ENCODE assay signal across 10 mouse cellular contexts in the genomic region with DNA sequence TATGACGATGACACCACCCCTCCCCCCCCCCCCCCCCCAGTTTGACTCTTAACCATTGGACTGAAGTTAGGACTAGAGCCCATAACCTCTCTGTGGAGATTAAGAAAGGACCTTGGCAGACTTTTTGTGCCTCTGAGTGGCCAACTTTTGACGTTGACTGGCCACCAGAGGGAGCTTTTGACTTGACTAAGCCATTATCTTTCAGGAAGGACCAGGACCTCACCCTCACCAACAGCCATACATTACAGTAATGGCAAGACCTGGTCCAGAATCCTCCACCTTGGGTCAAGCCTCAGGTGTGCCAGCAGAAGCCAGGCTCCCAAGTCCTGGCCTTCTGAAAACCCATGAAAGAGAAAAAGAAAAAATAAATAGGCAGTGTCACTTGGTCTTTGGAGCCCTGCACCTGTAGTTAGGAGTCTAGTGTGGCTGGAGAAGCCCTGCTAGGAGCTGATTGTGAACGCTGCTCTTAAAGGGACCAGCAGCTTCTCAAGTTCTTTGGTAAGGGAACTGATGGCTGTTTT.
A peak's percentile ranks its signal among the peaks of the same experiment; 100 is the strongest.
DNase-seq lines count a peak whose midpoint lies in the region; ATAC-seq and TF ChIP-seq lines count a peak whose summit lies in the region.
"Had no signal": no experiment of that assay in that cellular context is flagged by ENCODE, and none has a peak within 500 bp of the region (broad histone marks: within the 10 kb centered on the region; RNA-seq: fewer than 3 reads in every experiment).

No protein-coding gene starts in this region.

- intact Hi-C loops in heart, postnatal 10 days (cut with DNase I), result loop anchor here (1.0 kb wide), 1 partner anchor 376 kb away; no protein-coding TSS in a partner anchor

- no peak for TF ChIP-seq EP300 in lung, postnatal 0 days (IDR thresholded peaks at IDR 0.05)

- H3K4me2 ChIP-seq in forebrain, embryonic 14.5 days (ENCODE audit: low read length), result no peak overlapping the region
- no peak overlapping the region for H3K4me2 ChIP-seq in forebrain, embryonic 15.5 days (replicated peaks)
- no peak overlapping the region for H3K4me2 ChIP-seq in lung, postnatal 0 days (replicated peaks; ENCODE audit: low read depth, low read length)
- H3K4me2 ChIP-seq: lung, embryonic 15.5 days had no signal

- H3K9ac ChIP-seq in forebrain, embryonic 14.5 days (ENCODE audit: low read length), result no peak overlapping the region
- no peak overlapping the region for H3K9ac ChIP-seq in forebrain, embryonic 15.5 days (replicated peaks)
- H3K9ac ChIP-seq in lung, postnatal 0 days (replicated peaks; ENCODE audit: low read depth), result no peak overlapping the region
- H3K9ac ChIP-seq: lung, embryonic 15.5 days had no signal

- peak; percentile 41 for DNase-seq in forebrain, embryonic 14.5 days (ENCODE audit: low spot score)
- DNase-seq in 416B (ENCODE audit: low read depth), result peak; percentile 46
- DNase-seq in adrenal gland, postnatal 25 days, result peak; percentile 35
- peak; percentile 55 to 67 for DNase-seq in heart, postnatal 10 days
- DNase-seq in lung, postnatal 0 days (ENCODE audit: low spot score), result peak; percentile 38
- no peak for DNase-seq in Muller cell, postnatal 12 days (ENCODE audit: inconsistent ontology term)
- DNase-seq in cerebellum, postnatal 4 days (ENCODE audit: low spot score in 2 of 2), result no peak

- H3K36me3 ChIP-seq in forebrain, embryonic 14.5 days (ENCODE audit: control insufficient read depth, insufficient read depth, low read length), result no peaks in the 10 kb centered on the region
- no peaks in the 10 kb centered on the region for H3K36me3 ChIP-seq in forebrain, embryonic 15.5 days
- no peaks in the 10 kb centered on the region for H3K36me3 ChIP-seq in lung, postnatal 0 days (ENCODE audit: insufficient read depth, low read length)
- H3K36me3 ChIP-seq: G1E; lung, embryonic 15.5 days had no signal

- H3K4me3 ChIP-seq in forebrain, embryonic 14.5 days (ENCODE audit: low read depth, low read length), result no peak overlapping the region
- H3K4me3 ChIP-seq in forebrain, embryonic 15.5 days, result no peak overlapping the region
- no peak overlapping the region for H3K4me3 ChIP-seq in lung, postnatal 0 days (ENCODE audit: low read depth, low read length)
- H3K4me3 ChIP-seq: lung, embryonic 15.5 days had no signal

- TF ChIP-seq CTCF in lung, postnatal 0 days (IDR thresholded peaks at IDR 0.05), result peak; percentile 54

- no peak overlapping the region for H3K27ac ChIP-seq in forebrain, embryonic 14.5 days (ENCODE audit: low read depth, low read length)
- H3K27ac ChIP-seq in forebrain, embryonic 15.5 days (replicated peaks), result no peak overlapping the region
- no peak overlapping the region for H3K27ac ChIP-seq in lung, postnatal 0 days (ENCODE audit: low read length)
- H3K27ac ChIP-seq: lung, embryonic 15.5 days had no signal

- H3K4me1 ChIP-seq in forebrain, embryonic 14.5 days (ENCODE audit: control insufficient read depth, insufficient read depth, low read length), result no peaks in the 10 kb centered on the region
- H3K4me1 ChIP-seq in forebrain, embryonic 15.5 days, result no peaks in the 10 kb centered on the region
- H3K4me1 ChIP-seq in lung, postnatal 0 days (ENCODE audit: insufficient read depth, low read depth, low read length), result no peaks in the 10 kb centered on the region
- H3K4me1 ChIP-seq: lung, embryonic 15.5 days had no signal

- H3K9me3 ChIP-seq in forebrain, embryonic 14.5 days (replicated peaks; ENCODE audit: control insufficient read depth, low read length), result no peaks in the 10 kb centered on the region
- no peaks in the 10 kb centered on the region for H3K9me3 ChIP-seq in forebrain, embryonic 15.5 days
- no peaks in the 10 kb centered on the region for H3K9me3 ChIP-seq in lung, postnatal 0 days (ENCODE audit: low read length)
- H3K9me3 ChIP-seq: lung, embryonic 15.5 days had no signal

- no peaks in the 10 kb centered on the region for H3K27me3 ChIP-seq in forebrain, embryonic 14.5 days (replicated peaks; ENCODE audit: control insufficient read depth, insufficient read depth, low read length)
- H3K27me3 ChIP-seq in forebrain, embryonic 15.5 days, result no peaks in the 10 kb centered on the region
- H3K27me3 ChIP-seq in lung, postnatal 0 days (replicated peaks; ENCODE audit: insufficient read depth, low read length), result no peaks in the 10 kb centered on the region
- H3K27me3 ChIP-seq: lung, embryonic 15.5 days had no signal

- WGBS in forebrain, embryonic 14.5 days, result 66% methylated on average over 3 of the region's 3 CpGs
- 69% methylated on average over 3 of the region's 3 CpGs for WGBS in forebrain, embryonic 15.5 days
- 62% methylated on average over 3 of the region's 3 CpGs for WGBS in lung, postnatal 0 days

- ATAC-seq in forebrain, embryonic 14.5 days, result no peak
- no peak for ATAC-seq in forebrain, embryonic 15.5 days (replicated peaks)
- ATAC-seq in lung, postnatal 0 days, result no peak

Comparison
In these comparisons a context has a peak if more than half of its experiments do, and no peak if none do; other contexts are left out.
1. DNase-seq: peak in forebrain, embryonic 14.5 days (single experiment), 416B (single experiment), adrenal gland, postnatal 25 days (single experiment), heart, postnatal 10 days (2 of 2) and lung, postnatal 0 days (single experiment); none in Muller cell, postnatal 12 days (single experiment) and cerebellum, postnatal 4 days (0 of 2).